ENCODE assay signal across 29 mouse cellular contexts in genomic region chr9:42486913-42487312, GRCm38 (mm10). TPM values are rescaled to one million over a fixed set of nuclear protein-coding genes. Genes with fewer than 3 reads are reported as not detected.
DNase-seq lines count a peak whose midpoint lies in the region; ATAC-seq lines count a peak whose summit lies in the region.
"Had no signal": no experiment of that assay in that cellular context is flagged by ENCODE, and none has a peak within 500 bp of the region (broad histone marks: within the 10 kb centered on the region; RNA-seq: fewer than 3 reads in every experiment).

No protein-coding gene starts in this region.

- no peak overlapping the region for H3K9ac ChIP-seq in liver, embryonic 11.5 days (ENCODE audit: low read depth, low read length)
- H3K9ac ChIP-seq in intestine, embryonic 15.5 days, result no peak overlapping the region
- H3K9ac ChIP-seq: forebrain, embryonic 13.5 days; heart, embryonic 13.5 days; hindbrain, embryonic 14.5 days; liver, embryonic 13.5 days; lung, embryonic 15.5 days had no signal

- H3K36me3 ChIP-seq in liver, embryonic 11.5 days (ENCODE audit: control insufficient read depth, insufficient read depth, low read length), result no peaks in the 10 kb centered on the region
- no peaks in the 10 kb centered on the region for H3K36me3 ChIP-seq in intestine, embryonic 15.5 days
- H3K36me3 ChIP-seq: heart, embryonic 13.5 days; liver, embryonic 13.5 days; lung, embryonic 15.5 days had no signal

- no peaks in the 10 kb centered on the region for H3K27me3 ChIP-seq in liver, embryonic 11.5 days (replicated peaks; ENCODE audit: control insufficient read depth, insufficient read depth, low read length)
- H3K27me3 ChIP-seq in intestine, embryonic 15.5 days (replicated peaks), result no peaks in the 10 kb centered on the region
- H3K27me3 ChIP-seq: forebrain, embryonic 13.5 days; liver, embryonic 13.5 days; lung, embryonic 15.5 days had no signal

- no peaks in the 10 kb centered on the region for H3K4me1 ChIP-seq in liver, embryonic 11.5 days (replicated peaks; ENCODE audit: control insufficient read depth, insufficient read depth, low read length)
- no peaks in the 10 kb centered on the region for H3K4me1 ChIP-seq in intestine, embryonic 15.5 days (replicated peaks)
- H3K4me1 ChIP-seq: heart, embryonic 13.5 days; liver, embryonic 13.5 days; lung, embryonic 15.5 days had no signal

- H3K4me2 ChIP-seq in liver, embryonic 11.5 days, result no peak overlapping the region
- H3K4me2 ChIP-seq in intestine, embryonic 15.5 days (replicated peaks), result no peak overlapping the region
- H3K4me2 ChIP-seq: forebrain, embryonic 13.5 days; heart, embryonic 13.5 days; hindbrain, embryonic 14.5 days; liver, embryonic 13.5 days; lung, embryonic 15.5 days; midbrain, embryonic 11.5 days had no signal

- WGBS in liver, embryonic 11.5 days, result 61% methylated on average over 4 of the region's 4 CpGs
- 48% methylated on average over 4 of the region's 4 CpGs for WGBS in intestine, embryonic 15.5 days

- peak; percentile 1 for DNase-seq in liver, embryonic 11.5 days (ENCODE audit: low spot score)
- DNase-seq in liver (no peak), 416B (ENCODE audit: low read depth) (peak; percentile 8)
- DNase-seq in left cerebral cortex, adult 9 months (ENCODE audit: low spot score in 2 of 2), result no peak
- DNase-seq in frontal cortex, postnatal 10 days (ENCODE audit: low spot score in 2 of 2), result no peak
- no peak for DNase-seq in left cerebral cortex, adult 18-20 months (ENCODE audit: low spot score in 2 of 2)
- DNase-seq: adrenal gland, adult 2 months; cerebellum, adult 8-10 months; cerebellum, postnatal 25 days; gastrocnemius, postnatal 36 days; heart, postnatal 10 days; kidney, adult 8-10 months; kidney, postnatal 4 days; liver, embryonic 13.5 days; right cerebral cortex, postnatal 25 days; spleen, adult 18-20 months; thymus, adult 18-20 months; thymus, postnatal 36 days had no signal

- no peak for ATAC-seq in liver, embryonic 11.5 days (replicated peaks; ENCODE audit: low FRiP score)
- ATAC-seq in intestine, embryonic 15.5 days, result peak; percentile 74
- ATAC-seq in megakaryocyte, adult 5-6 weeks (ENCODE audit: poor library complexity, severe bottlenecking), result 0 out of 2 replicates have a peak, but pooled peaks have one; percentile 40
- ATAC-seq: activated CD4-positive, CD25-positive, alpha-beta regulatory T cell, adult 4 months; forebrain, embryonic 13.5 days; midbrain, embryonic 16.5 days had no signal

- no peaks in the 10 kb centered on the region for H3K9me3 ChIP-seq in liver, embryonic 11.5 days (ENCODE audit: control insufficient read depth, low read length)
- H3K9me3 ChIP-seq in intestine, embryonic 15.5 days, result no peaks in the 10 kb centered on the region
- H3K9me3 ChIP-seq: forebrain, embryonic 13.5 days; heart, embryonic 13.5 days; liver, embryonic 13.5 days; lung, embryonic 15.5 days had no signal

- no peak overlapping the region for H3K4me3 ChIP-seq in liver, embryonic 11.5 days (ENCODE audit: low read depth, low read length)
- no peak overlapping the region for H3K4me3 ChIP-seq in intestine, embryonic 15.5 days (replicated peaks)
- H3K4me3 ChIP-seq: forebrain, embryonic 13.5 days; heart, embryonic 13.5 days; liver, embryonic 13.5 days; lung, embryonic 15.5 days had no signal

- H3K27ac ChIP-seq in liver, embryonic 11.5 days (ENCODE audit: low read depth, low read length), result no peak overlapping the region
- no peak overlapping the region for H3K27ac ChIP-seq in intestine, embryonic 15.5 days
- H3K27ac ChIP-seq: forebrain, embryonic 13.5 days; heart, embryonic 13.5 days; hindbrain, embryonic 14.5 days; kidney, postnatal 0 days; liver, embryonic 13.5 days; lung, embryonic 15.5 days; macrophage had no signal

RNA-seq across cellular contexts. Expression of gene Tbcel, which starts 20.7 kb away (rescaled TPM):
- 6.4 TPM in 2 replicates for polyA plus RNA-seq in liver, embryonic 11.5 days (2014; fragmentation: Nextera tagmentation; extraction: Ambion mirVana)
- 4.5 and 4.7 TPM in 2 replicates for polyA plus RNA-seq in intestine, embryonic 15.5 days (2015; fragmentation: Nextera tagmentation; extraction: Ambion mirVana)
- total RNA-seq in megakaryocyte, adult 5-6 weeks (2015), result 10.1 and 10.5 TPM in 2 replicates
- total RNA-seq in megakaryocyte, adult 5-6 weeks (2017), result 13.2 and 15.0 TPM in 2 replicates
- total RNA-seq in left cerebral cortex, adult 18-20 months (2021), result 10 to 100 TPM; 46.3 to 48.9 TPM

Comparison
In these comparisons a context has a peak if more than half of its experiments do, and no peak if none do; other contexts are left out.
1. DNase-seq: peak in liver, embryonic 11.5 days (single experiment) and 416B (single experiment); none in liver (single experiment), left cerebral cortex, adult 9 months (0 of 2), frontal cortex, postnatal 10 days (0 of 2) and left cerebral cortex, adult 18-20 months (0 of 2).